Mouse (Mus musculus) testis, adult 2 months (tissue): Measurements from ENCODE around the gene Prmt3. TPM values are rescaled to one million over a fixed set of nuclear protein-coding genes. Genes with fewer than 3 reads are reported as not detected.

Experiments used
- H3K27ac ChIP-seq: fragments of 200-500 bp; 2 replicates; pipeline ENCODE4 v1.5.1; 2012; ENCODE audit warnings: low read depth, low read length; ENCODE audit not compliant: control insufficient read depth, insufficient read depth
- H3K27me3 ChIP-seq: fragments of 200-500 bp; 2 replicates; pipeline ENCODE4 v1.6.1; 2012; ENCODE audit warnings: mild to moderate bottlenecking, low read length, moderate library complexity; ENCODE audit not compliant: control insufficient read depth, insufficient read depth
- H3K36me3 ChIP-seq: fragments of 200-500 bp; 2 replicates; pipeline ENCODE4 v1.6.1; 2012; ENCODE audit warnings: mild to moderate bottlenecking, low read length; ENCODE audit not compliant: control insufficient read depth, insufficient read depth
- H3K4me1 ChIP-seq: fragments of 200-500 bp; 2 replicates; pipeline ENCODE4 v1.6.1; 2012; ENCODE audit warnings: low read length; ENCODE audit not compliant: control insufficient read depth, insufficient read depth
- H3K4me3 ChIP-seq: fragments of 200-500 bp; 2 replicates; pipeline ENCODE4 v1.5.1; 2012; ENCODE audit warnings: low read depth, mild to moderate bottlenecking, low read length, moderate library complexity, mixed read lengths; ENCODE audit not compliant: control insufficient read depth
- CTCF ChIP-seq: fragments of 200-500 bp; IDR thresholded peaks from 2 replicates; pipeline ENCODE4 v1.5.1; 2012; ENCODE audit warnings: low read depth, mild to moderate bottlenecking, inconsistent platforms, low read length, moderate library complexity; ENCODE audit not compliant: control insufficient read depth, insufficient read depth, insufficient replicate concordance
- POLR2A ChIP-seq: fragments of 200-500 bp; IDR thresholded peaks from 2 replicates; pipeline ENCODE4 v1.6.1; 2012; ENCODE audit warnings: low read depth, mild to moderate bottlenecking, inconsistent platforms, low read length, moderate library complexity; ENCODE audit not compliant: control insufficient read depth
- polyA plus RNA-seq: library from polyadenylated mRNA; depleted of rRNA; stranded (reverse); fragments of >200 nt; gene quantifications from 2 replicates; pipeline ENCODE4 v1.2.3, GENCODE M21; 2012

The Prmt3 gene
- polyA plus RNA-seq, 1 experiment = 5.8 TPM

GRCm38 (mm10) chr7:49777585-49777984 lies 561 bp upstream of the Prmt3 start:
- no peak overlapping the region for H3K4me3 ChIP-seq
- no peak overlapping the region for H3K27ac ChIP-seq
- TF ChIP-seq POLR2A = no peak
- TF ChIP-seq CTCF = no peak

DNA sequence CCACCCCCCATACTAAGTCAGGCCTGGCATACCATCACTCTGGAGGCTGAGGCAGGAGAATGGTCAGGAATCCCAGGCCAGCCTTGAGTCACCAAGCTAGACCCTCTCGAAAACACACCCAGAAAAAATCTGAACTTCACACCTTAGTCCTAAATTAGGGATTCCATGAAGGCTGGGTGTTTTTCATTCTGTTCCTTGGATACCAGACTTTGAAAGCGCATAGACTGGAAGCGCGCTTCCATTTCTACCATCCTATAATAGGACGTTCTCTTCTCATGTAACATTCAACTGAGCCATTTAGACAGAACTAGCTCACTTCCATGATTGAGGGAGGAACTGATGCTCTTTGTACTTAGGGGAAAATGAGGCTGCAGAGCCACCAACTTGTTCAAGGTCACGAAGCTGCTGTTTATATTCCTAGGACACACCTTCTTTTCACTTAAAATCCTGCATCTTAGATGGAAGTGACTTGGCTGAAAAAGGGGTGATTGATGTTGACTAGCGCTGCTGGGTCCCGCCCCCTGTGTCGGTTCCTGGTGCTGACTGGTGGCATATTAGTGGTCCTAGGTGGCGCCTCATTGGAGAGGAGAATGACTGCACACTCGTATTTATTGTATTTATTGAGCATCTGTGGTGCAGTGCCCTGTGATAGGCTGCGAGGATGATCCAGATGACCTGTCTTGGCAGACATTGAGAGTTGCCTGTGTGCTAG lies 914 bp downstream of the Prmt3 start:
- TF ChIP-seq POLR2A (no peak), CTCF (no peak)
- Histone ChIP-seq H3K27ac (no peak overlapping the region), H3K4me1 (peaks cover 9% of the 10 kb centered on the region), H3K27me3 (no peaks in the 10 kb centered on the region), H3K4me3 (peak overlapping the region; percentile 95), H3K36me3 (no peaks in the 10 kb centered on the region)

More at GRCm38 (mm10) chr7:49777585-49777984, 561 bp upstream of the Prmt3 start:
- peaks cover 9% of the 10 kb centered on the region for H3K4me1 ChIP-seq
- H3K27me3 ChIP-seq = no peaks in the 10 kb centered on the region
- H3K36me3 ChIP-seq = no peaks in the 10 kb centered on the region; the same call in 1 of the 2 replicates

GRCm38 (mm10) chr7:49783017-49783416 lies 4.9 kb downstream of the Prmt3 start:
- peaks cover 9% of the 10 kb centered on the region for H3K4me1 ChIP-seq
- H3K4me3 ChIP-seq = no peak overlapping the region
- no peaks in the 10 kb centered on the region for H3K36me3 ChIP-seq
- H3K27ac ChIP-seq = no peak overlapping the region
- H3K27me3 ChIP-seq = no peaks in the 10 kb centered on the region
- no peak for TF ChIP-seq POLR2A
- TF ChIP-seq CTCF = no peak

- Histone ChIP-seq H3K4me3 (no peak overlapping the region), H3K36me3 (no peaks in the 10 kb centered on the region), H3K27ac (no peak overlapping the region), H3K4me1 (no peaks in the 10 kb centered on the region), H3K27me3 (no peaks in the 10 kb centered on the region)
- no peak for TF ChIP-seq POLR2A
- TF ChIP-seq CTCF = no peak
These were observed 7.0 kb downstream of the Prmt3 start for GRCm38 (mm10) chr7:49785141-49785540.

DNA sequence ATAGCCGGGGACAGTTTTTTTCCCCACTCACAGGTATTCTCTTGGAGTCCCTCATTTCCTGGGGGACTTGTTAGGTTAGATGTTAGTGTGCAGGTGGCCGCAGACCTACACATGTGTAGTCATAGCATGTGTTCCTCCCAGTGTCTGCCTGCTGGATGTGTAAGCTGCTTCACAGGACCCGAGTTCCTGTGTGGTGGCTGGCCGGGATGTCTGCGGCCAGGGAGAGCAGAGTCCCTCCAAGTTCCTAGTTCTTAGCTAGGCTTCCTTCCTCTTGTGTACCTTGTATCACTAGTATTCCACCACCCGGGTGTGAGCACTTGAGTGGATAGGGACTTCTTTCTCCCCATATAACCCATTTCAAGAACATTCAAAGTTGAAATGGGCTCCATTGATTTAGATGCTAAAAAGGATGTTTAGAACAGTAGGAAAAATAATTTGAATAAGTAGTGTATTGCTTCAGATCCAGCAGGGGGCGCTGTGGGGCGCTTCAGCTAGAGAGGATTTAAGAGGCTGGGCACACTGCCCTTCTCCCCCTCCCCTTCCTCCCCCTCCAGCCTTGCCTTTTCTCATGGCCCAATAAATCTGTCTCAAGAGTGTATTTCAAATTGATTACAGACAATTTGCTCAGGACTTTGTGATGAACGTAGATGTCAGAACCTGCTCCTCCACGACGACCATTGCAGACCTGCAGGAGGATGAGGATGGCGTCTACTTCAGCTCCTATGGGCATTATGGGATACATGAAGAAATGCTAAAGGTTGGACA lies 8.7 kb downstream of the Prmt3 start:
- Histone ChIP-seq H3K36me3 (no peaks in the 10 kb centered on the region), H3K4me3 (no peak overlapping the region), H3K27ac (no peak overlapping the region), H3K4me1 (no peaks in the 10 kb centered on the region), H3K27me3 (no peaks in the 10 kb centered on the region)
- TF ChIP-seq POLR2A = no peak
- peak; percentile 47; the same call in 1 of the 2 replicates for TF ChIP-seq CTCF

DNA sequence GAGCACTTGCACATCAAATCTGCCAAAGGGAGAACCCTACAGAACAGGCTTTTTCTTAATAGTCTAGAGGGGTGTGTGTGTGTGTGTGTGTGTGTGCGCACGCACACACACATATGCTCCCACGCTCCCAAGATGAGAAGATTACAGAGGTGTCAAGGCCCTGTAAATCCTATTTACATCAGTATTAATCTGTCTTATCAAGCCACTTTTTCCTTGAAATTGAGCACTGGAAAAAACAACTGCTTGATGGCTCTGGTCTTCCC lies 9.2 kb downstream of the Prmt3 start:
- Histone ChIP-seq H3K27ac (no peak overlapping the region), H3K4me1 (no peaks in the 10 kb centered on the region), H3K36me3 (no peaks in the 10 kb centered on the region), H3K27me3 (no peaks in the 10 kb centered on the region), H3K4me3 (no peak overlapping the region)
- TF ChIP-seq CTCF (no peak), POLR2A (no peak)

DNA sequence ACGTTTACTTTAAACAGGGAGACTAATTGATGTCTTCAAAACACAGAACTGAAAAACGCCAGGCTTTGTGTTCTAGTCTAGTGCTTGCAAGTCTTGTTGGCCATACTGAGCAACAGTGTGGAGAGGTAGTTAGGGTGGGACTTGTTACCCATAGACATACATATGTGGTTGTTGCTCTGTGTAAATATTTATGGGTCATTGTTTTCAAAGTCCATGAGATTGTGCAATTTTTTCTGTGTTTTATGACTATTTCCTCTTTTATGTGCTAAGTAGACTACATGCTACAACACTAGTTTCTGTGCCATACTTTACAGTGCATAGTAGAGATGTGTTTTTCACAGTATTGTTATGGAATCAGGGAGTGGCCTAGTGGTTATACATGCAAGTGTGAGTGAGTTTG lies 16.2 kb downstream of the Prmt3 start:
- TF ChIP-seq POLR2A (no peak), CTCF (no peak)
- Histone ChIP-seq H3K27me3 (no peaks in the 10 kb centered on the region), H3K36me3 (no peaks in the 10 kb centered on the region)

More for the DNA sequence above, 16.2 kb downstream of the Prmt3 start:
- no peak overlapping the region for H3K27ac ChIP-seq
- no peak overlapping the region for H3K4me3 ChIP-seq
- no peaks in the 10 kb centered on the region for H3K4me1 ChIP-seq
